Mouse (Mus musculus) embryonic facial prominence, embryonic 14.5 days (tissue): Measurements from ENCODE around the gene Wrap73. TPM values are rescaled to one million over a fixed set of nuclear protein-coding genes. Genes with fewer than 3 reads are reported as not detected.

Source experiments
- ATAC-seq: fragments of 200-750 bp; cut with Nextera tagmentation; 2 replicates; pipeline ENCODE4 v1.8.0; 2017; ENCODE audit warnings: low read depth, moderate number of reproducible peaks, moderate TSS enrichment
- DNase-seq: peaks from one replicate; pipeline ENCODE4 v3.0.0-alpha.2; 2015; ENCODE audit warnings: low spot score
- H3K27ac ChIP-seq: fragments of 300-500 bp; sonication (generic); replicated peaks from 2 replicates; pipeline ENCODE4 v1.5.1; 2014; ENCODE audit warnings: low read depth, mild to moderate bottlenecking, low read length, moderate library complexity
- H3K27me3 ChIP-seq: fragments of 300-500 bp; sonication (generic); replicated peaks from 2 replicates; pipeline ENCODE4 v1.6.1; 2014; ENCODE audit warnings: low read length; ENCODE audit not compliant: control insufficient read depth, insufficient read depth
- H3K36me3 ChIP-seq: fragments of 300-500 bp; sonication (generic); 2 replicates; pipeline ENCODE4 v1.6.1; 2014; ENCODE audit warnings: low read length, mixed read lengths; ENCODE audit not compliant: control insufficient read depth, insufficient read depth
- H3K4me1 ChIP-seq: fragments of 300-500 bp; sonication (generic); 2 replicates; pipeline ENCODE4 v1.6.1; 2014; ENCODE audit warnings: antibody characterized with exemption, low read length; ENCODE audit not compliant: control insufficient read depth, insufficient read depth
- H3K4me2 ChIP-seq: fragments of 300-500 bp; sonication (generic); 2 replicates; pipeline ENCODE4 v1.6.1; 2014; ENCODE audit warnings: low read depth, mild to moderate bottlenecking, low read length, moderate library complexity, mixed read lengths
- H3K4me3 ChIP-seq: fragments of 300-500 bp; sonication (generic); 2 replicates; pipeline ENCODE4 v1.5.1; 2014; ENCODE audit warnings: low read depth, mild to moderate bottlenecking, low read length
- H3K9ac ChIP-seq: fragments of 300-500 bp; sonication (generic); 2 replicates; pipeline ENCODE4 v1.6.1; 2014; ENCODE audit warnings: low read depth, mild to moderate bottlenecking, low read length, moderate library complexity, mixed read lengths
- H3K9me3 ChIP-seq: fragments of 300-500 bp; sonication (generic); 2 replicates; pipeline ENCODE4 v1.6.1; 2016; ENCODE audit warnings: low read length; ENCODE audit not compliant: control insufficient read depth
- WGBS: fragments of 180-500 bp; shearing (Covaris S2); extraction: QIAGEN DNeasy Blood & Tissue Kit; methylation state at CpG from one replicate; pipeline ENCODE4 v1.1.7; 2014; 5-methylcytosine and 5-hydroxymethylcytosine counted together
- polyA plus RNA-seq: library from polyadenylated mRNA; unstranded; fragments of >200 nt; fragmentation: Nextera tagmentation; extraction: Ambion mirVana; gene quantifications from 2 replicates; pipeline ENCODE4 v1.2.1, GENCODE M21; 2014

The Wrap73 gene
- polyA plus RNA-seq, 1 experiment from 2014 or later = 36.8 TPM

- peak within 1 kb of the TSS; percentile 81 for H3K9ac ChIP-seq
- H3K4me3 ChIP-seq = peak within 1 kb of the TSS; percentile 93
- peak within 1 kb of the TSS; percentile 88 for H3K4me2 ChIP-seq
- H3K27ac ChIP-seq = 0 out of 2 replicates have a peak within 1 kb of the TSS, but pooled peaks have one; percentile 52
- 1% methylated on average over 60 of the region's 75 CpGs for WGBS
- no peaks in the 10 kb centered on the region for H3K9me3 ChIP-seq
- no peaks in the 10 kb centered on the region for H3K27me3 ChIP-seq
- peak; percentile 99 for DNase-seq
- H3K36me3 ChIP-seq = peaks cover 30% of the 10 kb centered on the region
- H3K4me1 ChIP-seq = peaks cover 4% of the 10 kb centered on the region; the same call in 1 of the 2 replicates
- ATAC-seq = peak; percentile 98
These were observed 18.6 kb downstream of the Wrap73 start, which contains the start of gene Tprgl for GRCm38 (mm10) chr4:154160538-154161390. Tprgl (minus strand) TSS chr4:154160666.

- Histone ChIP-seq H3K36me3 (peaks cover 5% of the 10 kb centered on the region), H3K27me3 (no peaks in the 10 kb centered on the region), H3K9me3 (no peaks in the 10 kb centered on the region), H3K9ac (no peak overlapping the region), H3K4me2 (no peak overlapping the region), H3K4me3 (no peak overlapping the region), H3K4me1 (peaks cover 4% of the 10 kb centered on the region; the same call in 1 of the 2 replicates), H3K27ac (no peak overlapping the region)
- WGBS = 15% methylated on average over 7 of the region's 7 CpGs
- ATAC-seq (no peak), DNase-seq (peak; percentile 78)
These were observed 21.1 kb downstream of the Wrap73 start for GRCm38 (mm10) chr4:154163296-154163695.

GRCm38 (mm10) chr4:154167053-154167452 lies 24.9 kb downstream of the Wrap73 start:
- DNase-seq = peak; percentile 51
- ATAC-seq = no peak
- Histone ChIP-seq H3K9ac (no peak overlapping the region), H3K4me2 (no peak overlapping the region), H3K27me3 (peaks cover 10% of the 10 kb centered on the region; the same call in 1 of the 2 replicates), H3K27ac (no peak overlapping the region), H3K9me3 (no peaks in the 10 kb centered on the region), H3K36me3 (no peaks in the 10 kb centered on the region), H3K4me3 (no peak overlapping the region), H3K4me1 (peaks cover 12% of the 10 kb centered on the region)
- 23% methylated on average over 5 of the region's 5 CpGs for WGBS

GRCm38 (mm10) chr4:154170021-154170420 lies 27.8 kb downstream of the Wrap73 start:
- H3K36me3 ChIP-seq = no peaks in the 10 kb centered on the region
- H3K4me1 ChIP-seq = peaks cover 20% of the 10 kb centered on the region
- H3K4me3 ChIP-seq = peak overlapping the region; percentile 64
- WGBS = 2% methylated on average over 15 of the region's 15 CpGs
- H3K9me3 ChIP-seq = no peaks in the 10 kb centered on the region
- H3K4me2 ChIP-seq = peak overlapping the region; percentile 95
- peak overlapping the region; percentile 65 for H3K9ac ChIP-seq
- H3K27me3 ChIP-seq = peaks cover 10% of the 10 kb centered on the region; the same call in 1 of the 2 replicates
- DNase-seq (no peak), ATAC-seq (no peak; the same call in none of the 2 replicates)
- H3K27ac ChIP-seq = no peak overlapping the region

- Histone ChIP-seq H3K4me1 (peaks cover 20% of the 10 kb centered on the region), H3K9me3 (no peaks in the 10 kb centered on the region), H3K27me3 (peaks cover 10% of the 10 kb centered on the region; the same call in 1 of the 2 replicates), H3K9ac (peak within 1 kb of the TSS; percentile 65), H3K36me3 (no peaks in the 10 kb centered on the region), H3K4me3 (peak within 1 kb of the TSS; percentile 64), H3K4me2 (peak within 1 kb of the TSS; percentile 95), H3K27ac (peak within 1 kb of the TSS; percentile 12; the same call in 1 of the 2 replicates)
- 2% methylated on average over 12 of the region's 61 CpGs for WGBS
- DNase-seq (peak; percentile 88), ATAC-seq (peak; percentile 88)
These were observed 28.5 kb downstream of the Wrap73 start, which contains the start of gene Megf6 for GRCm38 (mm10) chr4:154170506-154171150. Megf6 (plus strand) TSS chr4:154170730.

GRCm38 (mm10) chr4:154171151-154171930 lies 29.2 kb downstream of the Wrap73 start:
- peak overlapping the region; percentile 64 for H3K4me3 ChIP-seq
- H3K27me3 ChIP-seq = peaks cover 10% of the 10 kb centered on the region; the same call in 1 of the 2 replicates
- H3K9ac ChIP-seq = peak overlapping the region; percentile 65
- WGBS = 1% methylated on average over 34 of the region's 37 CpGs
- peak; percentile 53 for ATAC-seq
- peak overlapping the region; percentile 12; the same call in 1 of the 2 replicates for H3K27ac ChIP-seq
- H3K36me3 ChIP-seq = no peaks in the 10 kb centered on the region
- peaks cover 20% of the 10 kb centered on the region for H3K4me1 ChIP-seq
- H3K4me2 ChIP-seq = peak overlapping the region; percentile 95
- H3K9me3 ChIP-seq = no peaks in the 10 kb centered on the region
- DNase-seq = peak; percentile 75

GRCm38 (mm10) chr4:154171931-154172604 lies 29.9 kb downstream of the Wrap73 start:
- H3K4me2 ChIP-seq = peak overlapping the region; percentile 95
- ATAC-seq = no peak
- H3K4me1 ChIP-seq = peaks cover 20% of the 10 kb centered on the region
- no peaks in the 10 kb centered on the region for H3K9me3 ChIP-seq
- no peak overlapping the region for H3K27ac ChIP-seq
- 21% methylated on average over 13 of the region's 13 CpGs for WGBS
- H3K27me3 ChIP-seq = peaks cover 10% of the 10 kb centered on the region; the same call in 1 of the 2 replicates
- peak overlapping the region; percentile 65 for H3K9ac ChIP-seq
- no peak for DNase-seq
- peak overlapping the region; percentile 64 for H3K4me3 ChIP-seq
- no peaks in the 10 kb centered on the region for H3K36me3 ChIP-seq
